Mouse (Mus musculus): ENCODE data around the gene Pbld2. TPM values are rescaled to one million over a fixed set of nuclear protein-coding genes. Genes with fewer than 3 reads are reported as not detected.

The Pbld2 gene
- polyA plus RNA-seq, 1 experiment from 2014 or later = 3.4 TPM

DNA sequence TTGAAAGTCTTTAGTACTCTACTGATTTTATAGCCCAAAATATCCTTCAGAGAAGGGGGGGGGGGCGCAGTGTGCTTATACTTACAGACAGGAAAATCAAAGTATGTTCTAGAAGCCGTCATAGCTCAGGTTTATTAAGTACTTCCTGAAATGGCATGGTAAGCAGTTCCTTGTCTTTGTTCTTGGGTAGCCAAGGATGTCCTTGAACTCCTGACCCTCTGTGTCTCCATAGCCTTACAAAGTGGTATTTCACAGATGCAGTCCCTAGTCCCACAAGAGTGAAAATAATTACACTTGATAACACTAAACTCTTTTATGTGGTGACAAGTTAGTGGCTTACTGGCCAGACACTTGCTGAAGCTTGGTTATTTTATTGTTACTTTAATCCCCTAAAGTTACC is 901 bp downstream of the Pbld2 start:
- no peaks in the 10 kb centered on the region for H3K9me3 ChIP-seq (replicated peaks)
- WGBS (ENCODE audit: insufficient replicate concordance) = 34% methylated on average over 2 of the region's 2 CpGs
- peaks cover 40% of the 10 kb centered on the region for H3K4me1 ChIP-seq (replicated peaks)
- no peak for ATAC-seq (ENCODE audit: insufficient read depth)
- no peak overlapping the region for H3K27ac ChIP-seq (replicated peaks)
- H3K36me3 ChIP-seq (replicated peaks) = no peaks in the 10 kb centered on the region
- peak overlapping the region; percentile 93 for H3K4me2 ChIP-seq
- no peak overlapping the region for H3K9ac ChIP-seq
- H3K27me3 ChIP-seq = no peaks in the 10 kb centered on the region
- H3K4me3 ChIP-seq (replicated peaks) = peak overlapping the region; percentile 97

DNA sequence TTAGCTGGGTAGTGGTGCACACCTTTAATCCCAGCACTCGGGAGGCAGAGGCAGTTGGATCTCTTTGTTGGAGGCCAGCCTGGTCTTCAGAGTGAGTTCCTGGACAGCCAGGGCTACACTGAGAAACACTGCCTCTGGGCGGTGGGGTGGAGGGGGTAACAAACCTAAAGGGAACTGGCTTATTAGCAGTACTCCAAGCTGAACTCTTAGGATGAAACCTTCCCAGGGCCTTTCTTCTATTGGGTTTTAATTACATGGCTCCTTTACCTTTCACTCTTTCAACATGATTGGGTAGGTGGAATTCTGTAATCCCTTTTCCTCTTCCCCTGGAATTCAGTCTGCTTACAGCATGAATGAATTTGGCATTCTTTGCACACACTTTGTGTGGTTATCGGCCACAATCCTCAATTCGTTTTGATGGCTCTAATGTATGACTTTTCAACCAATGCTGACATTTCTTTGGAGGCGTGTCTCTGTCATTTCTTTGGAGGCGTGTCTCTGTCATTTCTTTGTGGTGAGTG is 1.4 kb downstream of the Pbld2 start:
- WGBS (ENCODE audit: insufficient replicate concordance) = 51% methylated on average over 6 of the region's 6 CpGs
- Histone ChIP-seq H3K4me3 (replicated peaks) (no peak overlapping the region), H3K4me1 (replicated peaks) (peaks cover 35% of the 10 kb centered on the region)

DNA sequence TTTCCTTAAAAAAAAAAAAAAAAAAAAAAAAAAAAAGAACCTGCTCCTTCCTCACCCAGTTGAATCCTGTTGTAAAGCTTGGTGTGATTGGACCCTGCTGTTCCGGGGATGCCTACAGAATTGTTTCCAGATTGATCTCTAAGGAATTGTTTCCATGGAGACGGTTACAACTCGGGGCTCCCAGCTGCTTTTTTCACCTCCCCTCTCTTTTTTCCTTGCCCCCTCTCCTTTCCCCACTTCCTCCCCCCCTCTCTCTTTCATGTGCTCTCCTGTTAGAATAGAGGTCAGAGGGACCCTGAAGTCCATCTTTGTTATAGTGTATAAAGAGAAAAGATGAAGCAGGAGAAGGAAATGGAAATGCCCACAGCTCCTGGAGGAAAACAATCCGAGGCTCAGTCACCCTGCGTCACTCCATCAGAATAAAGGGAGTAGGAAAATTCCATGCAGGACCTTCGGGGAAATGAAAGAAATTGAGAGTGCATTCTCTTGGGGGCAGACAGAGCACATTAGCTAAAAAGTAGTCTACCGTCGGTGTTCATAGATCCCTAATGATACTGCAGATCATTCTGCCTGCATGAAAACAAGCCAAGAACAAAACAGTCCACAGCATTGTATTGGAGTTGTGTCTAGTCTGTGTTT is 2.2 kb downstream of the Pbld2 start:
- Histone ChIP-seq H3K36me3 (replicated peaks) (no peaks in the 10 kb centered on the region), H3K9ac (no peak overlapping the region), H3K4me1 (replicated peaks) (peaks cover 29% of the 10 kb centered on the region), H3K4me2 (no peak overlapping the region), H3K4me3 (replicated peaks) (no peak overlapping the region), H3K27ac (replicated peaks) (no peak overlapping the region), H3K9me3 (replicated peaks) (no peaks in the 10 kb centered on the region), H3K27me3 (no peaks in the 10 kb centered on the region)
- no peak for ATAC-seq (ENCODE audit: insufficient read depth)
- WGBS (ENCODE audit: insufficient replicate concordance) = 69% methylated on average over 8 of the region's 8 CpGs

More for the DNA sequence above, 1.4 kb downstream of the Pbld2 start:
- H3K4me2 ChIP-seq = no peak overlapping the region
- no peaks in the 10 kb centered on the region for H3K36me3 ChIP-seq (replicated peaks)
- no peak for ATAC-seq (ENCODE audit: insufficient read depth)
- no peaks in the 10 kb centered on the region for H3K27me3 ChIP-seq
- H3K27ac ChIP-seq (replicated peaks) = no peak overlapping the region
- no peak overlapping the region for H3K9ac ChIP-seq
- H3K9me3 ChIP-seq (replicated peaks) = no peaks in the 10 kb centered on the region

DNA sequence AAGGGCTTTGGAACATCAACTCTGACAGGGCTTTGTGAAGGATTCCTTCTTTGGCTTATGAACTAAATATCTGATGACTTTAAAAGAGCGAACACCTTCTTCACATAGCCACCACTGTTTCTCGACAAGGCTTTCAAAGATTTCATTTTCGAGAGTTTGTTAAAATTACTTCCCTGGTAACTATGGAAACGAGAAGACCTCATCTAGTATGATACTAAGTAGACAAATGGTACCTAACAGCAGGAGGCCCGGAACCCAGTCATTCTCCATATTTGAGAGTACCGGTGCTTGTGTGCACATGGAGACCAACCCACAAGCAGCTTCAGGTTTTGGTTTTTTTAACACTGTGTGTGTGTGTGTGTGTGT is 2.7 kb downstream of the Pbld2 start:
- no peak overlapping the region for H3K4me2 ChIP-seq
- WGBS (ENCODE audit: insufficient replicate concordance) = 74% methylated on average over 6 of the region's 6 CpGs
- H3K4me3 ChIP-seq (replicated peaks) = no peak overlapping the region
- H3K27me3 ChIP-seq = no peaks in the 10 kb centered on the region
- no peak overlapping the region for H3K27ac ChIP-seq (replicated peaks)
- H3K9ac ChIP-seq = no peak overlapping the region
- no peaks in the 10 kb centered on the region for H3K36me3 ChIP-seq (replicated peaks)
- peaks cover 24% of the 10 kb centered on the region for H3K4me1 ChIP-seq (replicated peaks)
- no peak for ATAC-seq (ENCODE audit: insufficient read depth)
- H3K9me3 ChIP-seq (replicated peaks) = no peaks in the 10 kb centered on the region

DNA sequence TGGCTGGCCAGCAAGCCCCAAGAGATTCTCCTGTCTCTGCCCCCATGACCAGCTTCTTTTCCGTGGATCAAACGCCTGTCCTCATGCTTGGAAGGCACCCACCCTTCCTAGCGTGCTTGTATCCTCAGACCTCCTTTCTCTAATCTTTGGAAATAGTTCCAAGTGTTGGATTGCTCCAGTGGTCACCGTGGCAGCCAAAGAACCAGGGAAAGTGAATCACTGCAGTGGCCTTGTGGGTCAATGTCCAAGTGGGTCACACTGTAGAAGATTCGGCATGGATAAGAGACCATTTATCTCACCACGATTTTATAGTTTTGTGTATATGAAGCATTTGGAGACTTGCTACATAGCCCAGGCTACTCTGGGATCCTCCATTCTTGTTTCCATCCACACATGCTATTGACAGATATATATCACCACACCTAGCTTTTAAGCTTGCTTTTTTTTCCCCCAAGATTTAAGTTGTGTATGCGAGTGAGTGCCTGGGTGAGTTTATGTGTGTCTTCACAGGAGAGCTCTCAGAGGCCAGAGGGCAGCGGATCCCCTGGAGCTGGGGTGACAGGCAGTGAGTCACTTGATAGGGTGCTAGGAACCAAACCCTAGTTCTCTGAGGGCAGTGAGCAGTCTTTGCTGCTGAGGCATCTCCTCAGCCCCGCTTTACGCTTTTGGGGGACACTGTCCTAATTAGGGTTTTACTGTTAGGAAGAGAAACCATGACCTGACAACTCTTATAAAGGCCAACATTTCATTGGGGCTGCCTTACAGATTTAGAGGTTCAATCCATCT is 3.5 kb downstream of the Pbld2 start:
- WGBS (ENCODE audit: insufficient replicate concordance) = 75% methylated on average over 10 of the region's 10 CpGs
- H3K4me1 ChIP-seq (replicated peaks) = peaks cover 19% of the 10 kb centered on the region
- no peaks in the 10 kb centered on the region for H3K27me3 ChIP-seq
- ATAC-seq (ENCODE audit: insufficient read depth) = no peak
- no peaks in the 10 kb centered on the region for H3K36me3 ChIP-seq (replicated peaks)
- H3K27ac ChIP-seq (replicated peaks) = no peak overlapping the region
- H3K9me3 ChIP-seq (replicated peaks) = no peaks in the 10 kb centered on the region
- H3K4me2 ChIP-seq = no peak overlapping the region
- no peak overlapping the region for H3K4me3 ChIP-seq (replicated peaks)
- no peak overlapping the region for H3K9ac ChIP-seq

DNA sequence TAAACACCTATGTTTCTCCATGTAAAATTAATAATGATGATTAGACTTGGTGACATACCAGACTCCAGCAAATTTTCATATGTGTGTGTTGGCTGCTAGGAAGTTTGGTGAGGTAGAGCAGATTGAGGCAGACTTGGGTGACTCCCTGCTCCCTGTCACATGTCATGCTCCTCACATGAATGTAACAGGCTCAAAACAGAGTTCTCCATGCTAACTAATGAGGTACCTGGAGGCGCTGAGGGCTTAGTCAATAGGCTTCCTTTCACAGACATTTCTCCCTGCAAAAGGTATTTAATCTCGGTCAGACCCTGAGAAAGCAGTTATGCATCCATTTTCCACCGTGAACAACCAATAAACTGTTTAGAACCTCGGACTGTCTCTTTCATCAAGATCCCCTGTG is 4.3 kb downstream of the Pbld2 start:
- WGBS (ENCODE audit: insufficient replicate concordance) = 77% methylated on average over 4 of the region's 4 CpGs
- ATAC-seq (ENCODE audit: insufficient read depth) = no peak
- no peak overlapping the region for H3K9ac ChIP-seq

DNA sequence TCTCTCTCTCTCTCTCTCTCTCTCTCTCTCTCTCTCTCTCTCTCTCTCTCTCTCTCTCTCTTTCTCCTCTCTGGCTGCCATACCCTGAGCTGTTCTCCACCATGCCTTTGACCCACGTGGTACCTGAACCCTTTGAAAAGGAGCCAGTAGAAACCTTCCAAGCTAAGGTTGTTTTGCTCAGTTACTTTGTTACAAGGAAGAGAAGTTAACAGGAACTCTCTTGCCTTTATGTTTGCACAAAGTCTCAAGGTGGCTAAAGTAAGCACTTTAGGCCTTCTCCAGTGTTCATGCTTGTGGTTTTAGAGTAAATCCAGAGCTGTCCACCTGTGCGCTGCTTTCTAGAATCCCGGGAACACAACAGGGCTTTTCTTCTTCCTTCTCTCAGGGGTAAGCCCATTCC is 8.2 kb downstream of the Pbld2 start:
- no peaks in the 10 kb centered on the region for H3K9me3 ChIP-seq (replicated peaks)
- no peak overlapping the region for H3K4me2 ChIP-seq
- no peaks in the 10 kb centered on the region for H3K4me1 ChIP-seq (replicated peaks)
- no peaks in the 10 kb centered on the region for H3K27me3 ChIP-seq
- H3K9ac ChIP-seq = no peak overlapping the region
- no peak overlapping the region for H3K4me3 ChIP-seq (replicated peaks)
- ATAC-seq (ENCODE audit: insufficient read depth) = no peak
- 65% methylated on average over 3 of the region's 3 CpGs for WGBS (ENCODE audit: insufficient replicate concordance)
- H3K36me3 ChIP-seq (replicated peaks) = no peaks in the 10 kb centered on the region
- no peak overlapping the region for H3K27ac ChIP-seq (replicated peaks)

More for the DNA sequence above, 4.3 kb downstream of the Pbld2 start:
- no peak overlapping the region for H3K4me2 ChIP-seq
- H3K27ac ChIP-seq (replicated peaks) = no peak overlapping the region
- H3K4me1 ChIP-seq (replicated peaks) = peaks cover 19% of the 10 kb centered on the region
- H3K4me3 ChIP-seq (replicated peaks) = no peak overlapping the region
- no peaks in the 10 kb centered on the region for H3K9me3 ChIP-seq (replicated peaks)
- H3K27me3 ChIP-seq = no peaks in the 10 kb centered on the region
- no peaks in the 10 kb centered on the region for H3K36me3 ChIP-seq (replicated peaks)

DNA sequence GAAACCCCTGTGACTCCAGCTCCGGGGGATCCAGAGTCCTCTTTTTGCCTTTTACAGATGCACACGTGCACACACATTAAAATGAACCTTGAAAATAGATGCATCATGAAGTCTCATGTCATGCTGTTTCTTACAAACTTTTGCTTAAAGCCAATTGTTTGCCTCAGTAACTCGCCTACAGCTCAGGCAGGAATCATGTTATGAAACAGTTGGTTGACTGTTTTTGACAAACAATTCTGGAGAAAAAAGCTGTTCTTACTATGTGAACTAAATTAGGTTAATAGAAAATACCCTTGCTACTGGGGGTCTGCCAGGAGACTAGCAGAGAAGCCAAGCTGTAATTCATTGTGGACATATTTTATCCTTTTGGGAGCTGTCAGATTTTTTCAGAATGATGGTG is 8.8 kb downstream of the Pbld2 start:
- no peak overlapping the region for H3K4me3 ChIP-seq (replicated peaks)
- H3K4me1 ChIP-seq (replicated peaks) = no peaks in the 10 kb centered on the region
- no peak overlapping the region for H3K4me2 ChIP-seq
- no peaks in the 10 kb centered on the region for H3K9me3 ChIP-seq (replicated peaks)
- 57% methylated on average over 3 of the region's 3 CpGs for WGBS (ENCODE audit: insufficient replicate concordance)
- ATAC-seq (ENCODE audit: insufficient read depth) = no peak
- H3K9ac ChIP-seq = no peak overlapping the region
- no peaks in the 10 kb centered on the region for H3K36me3 ChIP-seq (replicated peaks)
- no peaks in the 10 kb centered on the region for H3K27me3 ChIP-seq
- H3K27ac ChIP-seq (replicated peaks) = no peak overlapping the region

DNA sequence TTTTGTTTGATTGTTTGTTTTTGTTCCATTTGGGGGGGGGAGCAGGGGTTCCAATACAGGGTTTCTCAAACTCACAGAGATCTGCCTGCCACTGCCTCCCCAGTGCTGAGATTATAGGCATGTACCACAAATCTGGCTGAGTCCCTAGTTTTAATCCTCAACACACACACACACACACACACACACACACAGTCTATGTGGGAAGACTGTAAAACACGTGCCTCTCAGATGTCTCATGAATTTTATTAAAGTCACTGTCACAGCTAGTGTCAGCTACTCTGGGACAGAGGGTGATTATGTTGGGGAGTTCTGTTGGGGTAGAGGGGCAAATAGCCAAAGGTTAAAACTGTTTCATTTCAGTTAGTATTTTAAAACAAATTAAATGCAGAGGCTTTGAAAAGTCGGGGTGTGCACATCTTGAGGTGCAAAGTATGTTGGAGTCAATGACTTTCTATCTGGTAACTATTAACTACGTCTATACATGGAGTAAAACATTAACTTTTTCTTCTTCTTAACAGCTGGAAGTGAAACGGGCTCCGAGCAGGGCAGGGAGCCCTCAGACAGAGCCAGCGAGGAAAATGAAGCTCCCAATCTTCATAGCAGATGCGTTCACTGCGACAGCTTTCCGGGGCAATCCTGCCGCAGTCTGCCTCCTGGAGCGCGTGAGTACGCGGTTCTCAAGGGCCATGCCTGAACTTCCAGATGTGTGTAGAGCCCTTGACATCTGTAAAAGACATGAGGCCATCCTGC is 14.6 kb downstream of the Pbld2 start:
- H3K4me3 ChIP-seq (replicated peaks) = peak overlapping the region; percentile 22; the same call in 1 of the 2 replicates
- H3K4me2 ChIP-seq = peak overlapping the region; percentile 28
- ATAC-seq (ENCODE audit: insufficient read depth) = peak; percentile 52
- H3K4me1 ChIP-seq (replicated peaks) = no peaks in the 10 kb centered on the region
- H3K36me3 ChIP-seq (replicated peaks) = no peaks in the 10 kb centered on the region
- H3K9ac ChIP-seq = no peak overlapping the region
- H3K9me3 ChIP-seq (replicated peaks) = no peaks in the 10 kb centered on the region
- 66% methylated on average over 14 of the region's 14 CpGs for WGBS (ENCODE audit: insufficient replicate concordance)
- H3K27ac ChIP-seq (replicated peaks) = no peak overlapping the region
- no peaks in the 10 kb centered on the region for H3K27me3 ChIP-seq

DNA sequence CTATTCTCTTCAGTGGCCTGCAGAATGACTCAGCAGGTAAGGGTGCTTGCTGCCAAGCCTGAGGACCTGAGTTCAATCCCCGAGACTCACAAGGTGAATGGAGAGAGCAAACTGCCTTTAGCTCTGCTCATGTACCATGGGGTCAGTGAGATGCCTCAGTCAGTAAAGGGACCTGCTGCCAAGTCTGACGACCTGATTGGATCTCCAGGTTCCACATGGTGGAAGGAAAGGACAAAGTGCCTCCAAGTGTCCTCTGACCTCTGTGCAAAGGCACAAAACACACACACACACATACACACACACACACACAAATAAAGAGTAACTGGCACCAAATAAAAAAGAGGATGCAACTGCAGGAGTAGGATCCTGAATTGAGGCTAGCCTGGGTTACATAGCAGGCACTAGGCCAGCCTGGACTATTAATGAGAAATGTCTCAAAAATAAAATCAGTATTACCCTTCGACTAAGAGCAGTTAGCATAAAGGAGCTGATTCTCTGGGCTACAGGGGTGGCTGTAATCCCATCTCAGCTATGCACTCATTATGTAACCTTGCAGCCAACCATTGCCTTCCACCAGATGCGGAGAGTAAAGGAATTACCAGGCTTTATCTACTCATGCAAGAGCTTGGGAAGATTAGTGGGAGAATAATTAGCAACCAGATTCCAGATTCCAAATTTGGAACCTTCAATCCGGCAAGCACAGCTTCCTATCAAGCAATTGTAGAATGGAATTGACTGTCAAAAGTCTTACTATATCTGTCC is 15.9 kb downstream of the Pbld2 start:
- Histone ChIP-seq H3K4me2 (no peak overlapping the region), H3K27ac (replicated peaks) (no peak overlapping the region), H3K4me1 (replicated peaks) (no peaks in the 10 kb centered on the region), H3K27me3 (no peaks in the 10 kb centered on the region), H3K9ac (no peak overlapping the region), H3K4me3 (replicated peaks) (no peak overlapping the region), H3K36me3 (replicated peaks) (no peaks in the 10 kb centered on the region), H3K9me3 (replicated peaks) (no peaks in the 10 kb centered on the region)
- WGBS (ENCODE audit: insufficient replicate concordance) = 63% methylated on average over 5 of the region's 5 CpGs
- ATAC-seq (ENCODE audit: insufficient read depth) = no peak

Data from liver, embryonic 15.5 days (tissue).